Mouse (Mus musculus): ENCODE measurements around the gene Espl1. TPM values are rescaled to one million over a fixed set of nuclear protein-coding genes. Genes with fewer than 3 reads are reported as not detected.

Gene Espl1
- polyA plus RNA-seq, 1 experiment from 2014 or later: 32.2 TPM

GRCm38 (mm10) chr15:102350138-102350941 is 54.3 kb downstream of the Espl1 start, which contains the start of gene Aaas:
Aaas (minus strand) TSS chr15:102350771.
- Histone ChIP-seq H3K4me2 (replicated peaks) (peak within 1 kb of the TSS; percentile 90), H3K36me3 (peaks cover 30% of the 10 kb centered on the region), H3K4me1 (peaks cover 15% of the 10 kb centered on the region), H3K27ac (peak within 1 kb of the TSS; percentile 65; the same call in 1 of the 2 replicates), H3K9ac (peak within 1 kb of the TSS; percentile 88), H3K4me3 (peak within 1 kb of the TSS; percentile 82), H3K9me3 (no peaks in the 10 kb centered on the region), H3K27me3 (no peaks in the 10 kb centered on the region)
- WGBS: under 1% methylated on average over 56 of the region's 56 CpGs
- peak; percentile 88 for ATAC-seq (ENCODE audit: low FRiP score, low read depth)

GRCm38 (mm10) chr15:102350942-102351291 is 54.9 kb downstream of the Espl1 start:
- peak; percentile 5 for ATAC-seq (ENCODE audit: low FRiP score, low read depth)
- WGBS: 10% methylated on average over 11 of the region's 11 CpGs
- Histone ChIP-seq H3K27ac (no peak overlapping the region; the same call in 1 of the 2 replicates), H3K36me3 (peaks cover 25% of the 10 kb centered on the region), H3K4me3 (peak overlapping the region; percentile 82), H3K9me3 (no peaks in the 10 kb centered on the region), H3K9ac (peak overlapping the region; percentile 67), H3K4me2 (replicated peaks) (peak overlapping the region; percentile 63), H3K27me3 (no peaks in the 10 kb centered on the region), H3K4me1 (peaks cover 16% of the 10 kb centered on the region)

GRCm38 (mm10) chr15:102352177-102352576 is 56.1 kb downstream of the Espl1 start:
- H3K36me3 ChIP-seq: peaks cover 12% of the 10 kb centered on the region
- H3K27ac ChIP-seq: no peak overlapping the region
- no peak overlapping the region for H3K4me3 ChIP-seq
- no peak overlapping the region for H3K4me2 ChIP-seq (replicated peaks)
- ATAC-seq (ENCODE audit: low FRiP score, low read depth): no peak
- peaks cover 29% of the 10 kb centered on the region for H3K4me1 ChIP-seq
- WGBS: 63% methylated on average over 2 of the region's 2 CpGs
- H3K27me3 ChIP-seq: 0 out of 2 replicates have a peak, but pooled peaks cover under 1% of the 10 kb centered on the region
- no peak overlapping the region for H3K9ac ChIP-seq
- no peaks in the 10 kb centered on the region for H3K9me3 ChIP-seq

GRCm38 (mm10) chr15:102353986-102354385 is 57.9 kb downstream of the Espl1 start:
- Histone ChIP-seq H3K36me3 (0 out of 2 replicates have a peak, but pooled peaks cover under 1% of the 10 kb centered on the region), H3K4me2 (replicated peaks) (no peak overlapping the region), H3K27me3 (peaks cover 17% of the 10 kb centered on the region), H3K27ac (no peak overlapping the region), H3K9ac (no peak overlapping the region), H3K4me1 (peaks cover 47% of the 10 kb centered on the region), H3K9me3 (no peaks in the 10 kb centered on the region), H3K4me3 (no peak overlapping the region)
- WGBS: 66% methylated on average over 2 of the region's 2 CpGs
- ATAC-seq (ENCODE audit: low FRiP score, low read depth): no peak

- H3K9me3 ChIP-seq: no peaks in the 10 kb centered on the region
- ATAC-seq (ENCODE audit: low FRiP score, low read depth): peak; percentile 49
- H3K4me3 ChIP-seq: peak overlapping the region; percentile 57
- peaks cover 24% of the 10 kb centered on the region for H3K27me3 ChIP-seq
- H3K4me1 ChIP-seq: peaks cover 42% of the 10 kb centered on the region
- H3K36me3 ChIP-seq: no peaks in the 10 kb centered on the region
- peak overlapping the region; percentile 77 for H3K9ac ChIP-seq
- peak overlapping the region; percentile 90 for H3K4me2 ChIP-seq (replicated peaks)
- WGBS: under 1% methylated on average over 42 of the region's 49 CpGs
- peak overlapping the region; percentile 93 for H3K27ac ChIP-seq
Measured at GRCm38 (mm10) chr15:102355134-102355870, 59.2 kb downstream of the Espl1 start.

GRCm38 (mm10) chr15:102355871-102356441 is 59.9 kb downstream of the Espl1 start:
- peaks cover 42% of the 10 kb centered on the region for H3K4me1 ChIP-seq
- peak overlapping the region; percentile 93 for H3K27ac ChIP-seq
- 2% methylated on average over 38 of the region's 38 CpGs for WGBS
- no peaks in the 10 kb centered on the region for H3K9me3 ChIP-seq
- peak overlapping the region; percentile 90 for H3K4me2 ChIP-seq (replicated peaks)
- peak overlapping the region; percentile 77 for H3K9ac ChIP-seq
- peaks cover 24% of the 10 kb centered on the region for H3K27me3 ChIP-seq
- no peaks in the 10 kb centered on the region for H3K36me3 ChIP-seq
- peak overlapping the region; percentile 57 for H3K4me3 ChIP-seq
- ATAC-seq (ENCODE audit: low FRiP score, low read depth): peak; percentile 51

- no peak for ATAC-seq (ENCODE audit: low FRiP score, low read depth)
- WGBS: 29% methylated on average over 16 of the region's 16 CpGs
- Histone ChIP-seq H3K9ac (peak overlapping the region; percentile 77; the same call in 1 of the 2 replicates), H3K36me3 (no peaks in the 10 kb centered on the region), H3K27ac (peak overlapping the region; percentile 93), H3K4me1 (peaks cover 38% of the 10 kb centered on the region), H3K4me2 (replicated peaks) (peak overlapping the region; percentile 90), H3K9me3 (no peaks in the 10 kb centered on the region), H3K27me3 (peaks cover 24% of the 10 kb centered on the region), H3K4me3 (peak overlapping the region; percentile 57)
Measured at GRCm38 (mm10) chr15:102356501-102357325, 60.6 kb downstream of the Espl1 start.

- no peak for ATAC-seq (ENCODE audit: low FRiP score, low read depth)
- peak overlapping the region; percentile 61 for H3K4me2 ChIP-seq (replicated peaks)
- no peaks in the 10 kb centered on the region for H3K36me3 ChIP-seq
- peak overlapping the region; percentile 48; the same call in 1 of the 2 replicates for H3K9ac ChIP-seq
- H3K9me3 ChIP-seq: no peaks in the 10 kb centered on the region
- no peak overlapping the region for H3K27ac ChIP-seq
- peaks cover 48% of the 10 kb centered on the region for H3K4me1 ChIP-seq
- H3K4me3 ChIP-seq: peak overlapping the region; percentile 26
- WGBS: 2% methylated on average over 25 of the region's 25 CpGs
- H3K27me3 ChIP-seq: peaks cover 24% of the 10 kb centered on the region
Measured at GRCm38 (mm10) chr15:102358126-102358525, 62.1 kb downstream of the Espl1 start.

- H3K27ac ChIP-seq: no peak overlapping the region
- peaks cover 48% of the 10 kb centered on the region for H3K4me1 ChIP-seq
- H3K9me3 ChIP-seq: no peaks in the 10 kb centered on the region
- ATAC-seq (ENCODE audit: low FRiP score, low read depth): no peak
- peak overlapping the region; percentile 61 for H3K4me2 ChIP-seq (replicated peaks)
- H3K9ac ChIP-seq: peak overlapping the region; percentile 48; the same call in 1 of the 2 replicates
- 31% methylated on average over 5 of the region's 5 CpGs for WGBS
- peak overlapping the region; percentile 26; the same call in 1 of the 2 replicates for H3K4me3 ChIP-seq
- H3K36me3 ChIP-seq: no peaks in the 10 kb centered on the region
- H3K27me3 ChIP-seq: peaks cover 24% of the 10 kb centered on the region
Measured at GRCm38 (mm10) chr15:102358834-102359233, 62.8 kb downstream of the Espl1 start.

- Histone ChIP-seq H3K9me3 (no peaks in the 10 kb centered on the region), H3K27me3 (peaks cover 22% of the 10 kb centered on the region), H3K4me3 (peak overlapping the region; percentile 10), H3K36me3 (no peaks in the 10 kb centered on the region), H3K4me1 (peaks cover 44% of the 10 kb centered on the region), H3K4me2 (replicated peaks) (peak overlapping the region; percentile 55), H3K27ac (peak overlapping the region; percentile 76; the same call in 1 of the 2 replicates), H3K9ac (peak overlapping the region; percentile 39; the same call in 1 of the 2 replicates)
- ATAC-seq (ENCODE audit: low FRiP score, low read depth): no peak
- 9% methylated on average over 14 of the region's 14 CpGs for WGBS
Measured at GRCm38 (mm10) chr15:102362648-102363047, 66.6 kb downstream of the Espl1 start.

- Histone ChIP-seq H3K9me3 (no peaks in the 10 kb centered on the region), H3K36me3 (no peaks in the 10 kb centered on the region), H3K27me3 (peaks cover 3% of the 10 kb centered on the region; the same call in 1 of the 2 replicates), H3K4me3 (no peak overlapping the region), H3K9ac (no peak overlapping the region), H3K4me2 (replicated peaks) (peak overlapping the region; percentile 65; the same call in 1 of the 2 replicates), H3K4me1 (peaks cover 29% of the 10 kb centered on the region), H3K27ac (no peak overlapping the region)
- WGBS: 96% methylated on average over 1 of the region's 1 CpGs
- no peak for ATAC-seq (ENCODE audit: low FRiP score, low read depth)
Measured at GRCm38 (mm10) chr15:102364678-102365077, 68.6 kb downstream of the Espl1 start.
